Mouse (Mus musculus) cerebellum, adult 18-20 months (tissue): ENCODE data around the gene Irf2.
A peak's percentile ranks its signal among the peaks of the same experiment; 100 is the strongest.

Experiments
- DNase-seq, 2 experiments: peaks; one replicate each; pipeline ENCODE4 v3.0.0; 2021

The Irf2 gene

DNA sequence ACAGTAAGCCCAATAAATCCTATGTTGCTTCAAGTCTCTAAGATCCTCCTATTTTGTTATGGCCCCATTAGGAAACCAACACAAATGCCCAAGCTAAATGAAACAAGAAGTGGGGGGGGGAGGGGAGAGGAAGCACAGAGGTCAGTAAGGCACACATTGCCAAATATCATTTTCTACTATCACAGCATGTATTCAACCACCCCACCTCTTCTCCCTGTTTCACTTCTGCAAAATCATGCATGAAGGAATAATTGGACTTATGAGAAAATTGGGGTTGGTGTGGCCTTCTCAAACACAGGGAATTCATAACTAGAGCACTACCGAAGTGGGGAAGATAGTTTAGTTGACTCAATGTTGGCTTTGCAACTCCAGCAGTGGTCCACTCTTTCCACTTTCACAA lies 146.7 kb downstream of the Irf2 start:
- no peak for DNase-seq

DNA sequence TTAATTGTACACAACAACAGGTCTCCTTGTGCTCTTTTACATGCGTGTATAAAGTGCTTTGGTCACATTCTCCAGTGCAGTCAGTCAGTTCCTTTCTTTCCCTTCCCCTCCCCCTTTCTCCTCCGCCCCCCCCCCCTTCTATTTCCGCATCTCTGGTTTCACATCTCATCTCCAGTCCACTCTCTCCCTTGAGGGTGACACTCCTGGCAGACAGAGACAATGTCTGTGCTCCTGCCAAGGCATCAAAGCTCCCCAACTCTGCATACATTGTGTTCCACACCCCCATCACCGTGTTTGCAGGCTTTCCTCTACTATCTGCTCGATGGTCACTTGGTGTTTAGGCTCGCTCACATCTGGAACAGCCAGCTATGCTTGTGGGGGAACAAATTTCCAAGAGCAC lies 147.9 kb downstream of the Irf2 start:
- no peak for DNase-seq

DNA sequence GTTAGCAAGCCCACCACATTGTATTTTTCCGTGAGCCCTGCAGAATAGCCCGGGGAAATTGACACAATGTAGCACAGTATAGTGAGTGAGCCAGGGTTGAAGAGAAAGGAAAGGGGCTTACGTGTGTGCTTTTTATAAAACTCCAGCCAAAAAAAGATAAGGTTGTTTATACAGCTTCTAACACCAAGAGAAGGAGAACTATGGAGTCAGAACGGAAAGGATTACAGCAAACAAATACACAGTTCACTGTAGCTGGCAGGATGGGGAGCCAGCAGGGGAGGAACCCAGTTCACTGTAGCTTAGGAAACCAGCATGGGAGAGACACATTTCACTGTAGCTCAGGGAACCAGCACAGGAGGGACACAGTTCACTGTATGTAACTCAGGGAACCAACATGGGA lies 149.0 kb downstream of the Irf2 start:
- no peak for DNase-seq

DNA sequence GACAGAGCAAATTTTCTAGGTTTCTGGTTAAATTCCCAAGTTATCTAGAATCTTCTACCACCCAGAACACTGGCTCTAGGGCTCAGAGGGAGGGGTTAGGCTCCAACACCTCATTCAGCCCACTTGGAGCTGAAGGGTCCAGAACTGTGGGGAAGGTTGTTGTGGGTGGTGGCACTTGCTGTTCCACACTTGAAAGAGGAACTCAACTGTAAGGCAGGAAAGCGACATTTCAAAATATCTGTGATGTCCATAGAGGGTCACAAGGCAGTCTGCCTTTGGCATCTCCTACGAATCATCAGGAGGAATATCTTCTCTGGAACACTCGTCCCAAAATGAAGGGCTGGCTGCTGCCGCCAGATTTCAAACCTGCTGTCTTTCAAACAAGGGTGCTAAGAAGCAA lies 150.7 kb downstream of the Irf2 start:
- DNase-seq: no peak

DNA sequence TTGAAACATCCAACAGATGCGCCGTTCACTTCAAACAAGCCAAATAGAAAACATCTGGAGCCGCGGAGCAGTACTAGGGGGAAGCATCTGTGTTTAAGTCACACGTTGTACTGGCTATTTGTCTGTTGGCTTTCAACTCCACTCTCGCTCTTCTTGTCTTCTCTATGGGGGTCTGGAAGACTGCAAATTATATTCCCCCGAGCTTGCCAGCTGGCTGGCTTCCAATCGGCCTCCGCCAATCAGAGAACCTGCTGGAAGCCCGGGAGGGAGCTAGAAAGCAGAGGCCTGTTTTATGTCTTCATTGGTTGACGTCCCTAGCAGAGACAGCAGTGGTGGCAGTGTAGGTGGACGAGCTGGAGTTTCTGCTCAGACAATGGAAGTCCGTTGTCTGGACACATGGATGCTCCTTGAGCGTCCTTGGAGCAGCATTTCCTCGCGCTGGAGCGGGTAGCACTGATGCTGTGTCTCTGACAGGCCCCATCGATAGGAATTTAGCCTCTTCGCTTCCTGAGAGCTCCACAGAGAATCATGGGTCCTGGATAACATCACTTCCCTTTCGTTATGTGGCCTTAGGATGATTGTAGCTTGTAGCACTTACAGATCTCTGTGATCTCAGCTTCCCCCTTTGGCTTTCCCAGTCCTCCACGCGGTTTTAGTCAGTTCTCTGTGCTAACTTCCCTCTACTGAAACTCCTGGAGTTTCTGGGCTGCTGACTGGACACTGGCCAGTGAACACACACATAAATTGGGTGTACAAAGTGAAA lies 153.2 kb downstream of the Irf2 start:
- DNase-seq: peak; percentile 3 to 16

DNA sequence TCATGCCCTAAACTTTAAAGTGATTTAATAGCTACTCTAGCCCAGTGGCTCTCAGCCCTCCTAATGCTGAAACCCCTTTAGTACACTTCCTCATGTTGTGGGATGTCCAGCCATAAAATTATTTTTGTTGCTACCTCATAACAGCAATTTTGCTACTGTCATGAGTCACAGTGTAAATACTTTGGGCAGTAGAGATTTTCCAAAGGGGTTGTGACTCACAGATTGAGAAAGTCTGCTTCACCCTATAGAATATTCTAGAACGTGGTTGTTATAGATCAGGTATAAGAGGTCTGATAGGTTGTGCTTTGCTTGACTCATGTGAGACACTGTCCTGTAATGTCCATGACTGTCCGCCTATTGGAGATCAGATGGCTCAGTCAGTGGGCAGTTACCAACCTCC lies 154.9 kb downstream of the Irf2 start:
- DNase-seq: no peak

DNA sequence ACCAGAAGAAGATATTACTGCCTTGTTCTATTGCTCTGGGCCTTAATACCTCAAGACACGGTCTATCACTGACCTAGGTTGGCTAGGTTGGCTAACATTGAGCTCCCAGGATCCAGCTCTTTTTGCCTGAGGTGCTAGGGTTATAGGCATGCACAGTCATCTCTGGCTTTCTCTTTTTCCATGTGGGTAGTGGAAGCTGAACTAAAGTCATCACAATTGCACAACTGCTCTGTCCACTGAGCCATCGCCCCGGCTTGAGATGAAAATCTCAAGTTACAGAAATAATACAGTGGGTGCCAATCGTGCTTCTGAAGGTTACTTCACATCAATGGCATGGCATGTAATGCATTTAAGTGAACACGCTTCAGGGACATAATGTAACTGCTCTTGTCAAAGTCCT lies 156.5 kb downstream of the Irf2 start:
- no peak for DNase-seq

DNA sequence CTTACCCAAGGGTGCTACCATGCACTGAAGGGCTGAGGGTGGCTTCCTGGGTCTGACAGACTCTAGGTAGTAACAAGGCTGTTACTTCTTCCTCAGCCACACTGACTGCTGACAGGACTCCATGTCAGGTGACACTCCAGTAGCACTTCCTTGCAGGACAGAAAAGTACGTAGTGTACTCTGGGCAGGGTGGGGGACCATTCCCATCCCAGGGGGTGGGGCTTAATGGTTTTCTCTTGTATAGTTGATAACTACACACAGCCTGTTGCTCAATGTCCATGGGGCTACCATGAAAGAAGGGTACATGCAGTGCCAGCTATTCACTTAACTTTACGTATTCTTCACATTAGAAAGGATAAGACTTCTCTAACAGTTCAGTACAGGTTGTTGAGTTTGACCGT lies 157.2 kb downstream of the Irf2 start:
- no peak for DNase-seq
